18 mouse cellular contexts compared by ENCODE assay signal in the genomic region with DNA sequence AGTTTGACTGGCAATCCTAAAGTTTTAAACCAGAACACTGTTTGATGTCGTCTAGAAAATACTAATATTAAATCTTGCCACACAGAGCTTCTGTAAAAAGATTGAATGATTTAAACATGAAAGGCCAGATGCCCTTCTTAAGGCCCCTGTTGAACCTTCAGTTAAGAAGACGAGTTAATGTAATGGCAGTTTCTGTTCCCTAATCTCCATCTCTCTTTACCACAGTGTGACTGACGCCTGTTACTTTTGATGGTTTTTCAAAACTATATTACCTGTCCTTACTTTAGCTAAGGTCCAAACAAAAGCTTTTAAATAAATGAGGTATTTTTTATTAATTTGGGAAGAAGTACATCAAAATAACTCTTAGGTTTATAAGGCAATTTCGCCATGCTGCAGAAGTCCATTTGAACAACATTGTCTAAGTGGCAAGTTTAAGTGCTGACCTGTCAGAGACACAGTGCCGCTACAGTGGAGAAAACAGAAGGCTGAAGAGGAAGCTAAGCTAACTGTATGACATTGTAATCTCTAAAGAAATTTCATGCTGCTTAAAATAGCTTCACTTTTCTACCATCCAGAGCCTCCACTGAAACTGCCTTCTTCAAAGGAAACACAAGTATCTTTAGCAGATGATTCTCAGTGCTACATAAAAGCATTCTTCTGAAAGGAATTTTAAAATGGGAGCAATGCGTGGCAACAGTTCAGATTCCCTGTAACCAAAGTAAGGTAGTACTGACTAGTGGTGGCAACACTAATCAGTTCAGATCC. TPM values are rescaled to one million over a fixed set of nuclear protein-coding genes. Genes with fewer than 3 reads are reported as not detected.
A peak's percentile ranks its signal among the peaks of the same experiment; 100 is the strongest.
DNase-seq lines count a peak whose midpoint lies in the region; ATAC-seq and TF ChIP-seq lines count a peak whose summit lies in the region.
"Had no signal": no experiment of that assay in that cellular context is flagged by ENCODE, and none has a peak within 500 bp of the region (broad histone marks: within the 10 kb centered on the region; RNA-seq: fewer than 3 reads in every experiment).

No protein-coding gene starts in this region.

- H3K4me2 ChIP-seq in heart, embryonic 13.5 days = peak overlapping the region; percentile 51
- H3K4me2 ChIP-seq in lung, postnatal 0 days (replicated peaks; ENCODE audit: low read depth, low read length) = no peak overlapping the region
- H3K4me2 ChIP-seq in liver, embryonic 13.5 days = no peak overlapping the region
- H3K4me2 ChIP-seq: embryonic facial prominence, embryonic 15.5 days; forebrain, embryonic 15.5 days had no signal

- peaks cover 65% of the 10 kb centered on the region for H3K4me1 ChIP-seq in heart, embryonic 13.5 days
- H3K4me1 ChIP-seq in lung, postnatal 0 days (ENCODE audit: insufficient read depth, low read depth, low read length) = peaks cover 22% of the 10 kb centered on the region; the same call in 1 of the 2 replicates
- H3K4me1 ChIP-seq in liver, embryonic 13.5 days (replicated peaks) = peaks cover 54% of the 10 kb centered on the region

- no peaks in the 10 kb centered on the region for H3K27me3 ChIP-seq in heart, embryonic 13.5 days (replicated peaks)
- H3K27me3 ChIP-seq in lung, postnatal 0 days (replicated peaks; ENCODE audit: insufficient read depth, low read length) = no peaks in the 10 kb centered on the region
- no peaks in the 10 kb centered on the region for H3K27me3 ChIP-seq in liver, embryonic 13.5 days
- H3K27me3 ChIP-seq: embryonic facial prominence, embryonic 15.5 days; forebrain, embryonic 15.5 days had no signal

- no peak for TF ChIP-seq EP300 in lung, postnatal 0 days (IDR thresholded peaks at IDR 0.05)

- WGBS in heart, embryonic 13.5 days = 44% methylated on average over 6 of the region's 6 CpGs
- WGBS in lung, postnatal 0 days = 66% methylated on average over 6 of the region's 6 CpGs
- WGBS in liver, embryonic 13.5 days (ENCODE audit: insufficient replicate concordance) = 71% methylated on average over 6 of the region's 6 CpGs

- H3K9me3 ChIP-seq in heart, embryonic 13.5 days = no peaks in the 10 kb centered on the region
- H3K9me3 ChIP-seq in lung, postnatal 0 days (ENCODE audit: low read length) = no peaks in the 10 kb centered on the region
- H3K9me3 ChIP-seq in liver, embryonic 13.5 days (replicated peaks) = no peaks in the 10 kb centered on the region
- H3K9me3 ChIP-seq: embryonic facial prominence, embryonic 15.5 days; forebrain, embryonic 15.5 days had no signal

- H3K4me3 ChIP-seq in heart, embryonic 13.5 days = peak overlapping the region; percentile 2; the same call in 1 of the 2 replicates
- no peak overlapping the region for H3K4me3 ChIP-seq in lung, postnatal 0 days (ENCODE audit: low read depth, low read length)
- H3K4me3 ChIP-seq in liver, embryonic 13.5 days (replicated peaks) = no peak overlapping the region
- H3K4me3 ChIP-seq: embryonic facial prominence, embryonic 15.5 days; forebrain, embryonic 15.5 days had no signal

- ATAC-seq in heart, embryonic 13.5 days (ENCODE audit: extremely low read depth, insufficient number of reproducible peaks, low FRiP score, low TSS enrichment) = no peak
- ATAC-seq in lung, postnatal 0 days = peak; percentile 22; the same call in 1 of the 2 replicates
- no peak for ATAC-seq in liver, embryonic 13.5 days (ENCODE audit: low read depth)
- ATAC-seq: CD4-positive, CD25-positive, alpha-beta regulatory T cell, adult 4 months; forebrain, embryonic 15.5 days; hindbrain, embryonic 16.5 days; midbrain, embryonic 16.5 days had no signal

- no peak for DNase-seq in heart, adult 8-10 months (ENCODE audit: low spot score)
- DNase-seq in lung, postnatal 0 days (ENCODE audit: low spot score) = peak; percentile 49
- DNase-seq in lung, postnatal 25 days (ENCODE audit: low spot score) = no peak
- no peak for DNase-seq in liver, embryonic 13.5 days
- DNase-seq in thymus, postnatal 0 days (ENCODE audit: low spot score) = no peak
- no peak for DNase-seq in retina, embryonic 14.5 days (ENCODE audit: low spot score)
- no peak for DNase-seq in lung, postnatal 4 days
- DNase-seq: cerebellum, postnatal 14 days; gastrocnemius, postnatal 36 days; kidney, adult 9 months; lung, postnatal 14 days; thymus, postnatal 14 days had no signal

- TF ChIP-seq CTCF in lung, postnatal 0 days (IDR thresholded peaks at IDR 0.05) = no peak

- peak overlapping the region; percentile 40 for H3K9ac ChIP-seq in heart, embryonic 13.5 days
- no peak overlapping the region for H3K9ac ChIP-seq in lung, postnatal 0 days (replicated peaks; ENCODE audit: low read depth)
- no peak overlapping the region for H3K9ac ChIP-seq in liver, embryonic 13.5 days
- H3K9ac ChIP-seq: embryonic facial prominence, embryonic 15.5 days; forebrain, embryonic 15.5 days had no signal

- peak overlapping the region; percentile 90 for H3K27ac ChIP-seq in heart, embryonic 13.5 days (replicated peaks)
- no peak overlapping the region; the same call in 1 of the 2 replicates for H3K27ac ChIP-seq in lung, postnatal 0 days (ENCODE audit: low read length)
- peak overlapping the region; percentile 19; the same call in 1 of the 2 replicates for H3K27ac ChIP-seq in liver, embryonic 13.5 days
- H3K27ac ChIP-seq: forebrain, embryonic 15.5 days had no signal

- H3K36me3 ChIP-seq in heart, embryonic 13.5 days = peaks cover 43% of the 10 kb centered on the region
- H3K36me3 ChIP-seq in lung, postnatal 0 days (ENCODE audit: insufficient read depth, low read length) = 0 out of 2 replicates have a peak, but pooled peaks cover 4% of the 10 kb centered on the region
- peaks cover 48% of the 10 kb centered on the region for H3K36me3 ChIP-seq in liver, embryonic 13.5 days

RNA-seq across cellular contexts. Expression of gene Selenof, which starts 14.9 kb away (rescaled TPM):
- polyA plus RNA-seq in heart, embryonic 13.5 days (2015; fragmentation: Nextera tagmentation; extraction: Ambion mirVana) = 425 and 459 TPM in 2 replicates
- total RNA-seq in heart, adult 8-10 months (2022) = 100 to 1,000 TPM; 133 to 136 (median 134) TPM
- polyA plus RNA-seq in lung, postnatal 0 days (2015; fragmentation: Nextera tagmentation; extraction: Ambion mirVana) = 837 and 926 TPM in 2 replicates
- 316 and 342 TPM in 2 replicates for polyA plus RNA-seq in liver, embryonic 13.5 days (2015; fragmentation: Nextera tagmentation; extraction: Ambion mirVana)
- polyA plus RNA-seq in thymus, postnatal 0 days (2015; fragmentation: Nextera tagmentation; extraction: Ambion mirVana) = 519 and 548 TPM in 2 replicates

RNA-seq across cellular contexts. Expression of gene Hs2st1, which starts 15.0 kb away (rescaled TPM):
- polyA plus RNA-seq in heart, embryonic 13.5 days (2015; fragmentation: Nextera tagmentation; extraction: Ambion mirVana) = 6.8 TPM in 2 replicates
- 1 to 10 TPM; 6.7 to 9.6 (median 7.6) TPM for total RNA-seq in heart, adult 8-10 months (2022)
- polyA plus RNA-seq in lung, postnatal 0 days (2015; fragmentation: Nextera tagmentation; extraction: Ambion mirVana) = 25.1 and 29.3 TPM in 2 replicates
- polyA plus RNA-seq in liver, embryonic 13.5 days (2015; fragmentation: Nextera tagmentation; extraction: Ambion mirVana) = 2.2 and 3.1 TPM in 2 replicates
- polyA plus RNA-seq in thymus, postnatal 0 days (2015; fragmentation: Nextera tagmentation; extraction: Ambion mirVana) = 7.6 and 10.8 TPM in 2 replicates
